Mouse (Mus musculus): ENCODE results near the gene Wdr63. TPM values are rescaled to one million over a fixed set of nuclear protein-coding genes. Genes with fewer than 3 reads are reported as not detected.

Wdr63 gene
- polyA plus RNA-seq, 1 experiment from 2014 or later = 0.20 TPM

DNA sequence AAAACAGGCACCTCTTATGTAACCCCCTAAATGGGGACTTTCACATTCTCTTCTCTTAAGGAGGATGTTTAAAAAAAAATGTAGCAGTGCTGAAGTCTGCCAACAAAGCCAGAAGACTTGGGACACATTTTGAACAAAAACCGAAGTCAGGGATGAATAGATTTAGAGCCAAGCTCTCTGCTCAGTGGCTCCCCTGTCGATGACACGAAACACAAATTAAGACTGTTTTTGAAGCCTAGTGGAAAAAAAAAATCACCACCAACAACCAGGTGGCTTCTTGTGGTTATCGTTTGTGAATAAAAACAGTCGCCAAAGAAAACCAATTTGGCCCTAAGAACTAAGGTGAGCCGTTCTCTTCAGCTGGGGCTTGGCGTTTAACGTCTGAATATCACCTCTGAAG, 44.4 kb upstream of the Wdr63 start:
- ATAC-seq (no peak), DNase-seq (no peak)
- Histone ChIP-seq H3K27ac (ENCODE audit: low read depth) (no peak overlapping the region), H3K9me3 (ENCODE audit: low read length) (no peaks in the 10 kb centered on the region), H3K4me3 (ENCODE audit: low read depth, low read length) (no peak overlapping the region), H3K27me3 (ENCODE audit: insufficient read depth, low read length) (no peaks in the 10 kb centered on the region), H3K9ac (replicated peaks) (no peak overlapping the region), H3K36me3 (replicated peaks; ENCODE audit: insufficient read depth, low read length) (no peaks in the 10 kb centered on the region), H3K4me2 (ENCODE audit: low read depth, low read length) (no peak overlapping the region), H3K4me1 (ENCODE audit: insufficient read depth) (peaks cover 16% of the 10 kb centered on the region)
- WGBS (ENCODE audit: insufficient replicate concordance) = 71% methylated on average over 8 of the region's 8 CpGs
- TF ChIP-seq CTCF (IDR thresholded peaks at IDR 0.05; ENCODE audit: low read depth) (peak; percentile 20; the same call in 1 of the 2 replicates), EP300 (IDR thresholded peaks at IDR 0.05; ENCODE audit: low read depth) (no peak)

DNA sequence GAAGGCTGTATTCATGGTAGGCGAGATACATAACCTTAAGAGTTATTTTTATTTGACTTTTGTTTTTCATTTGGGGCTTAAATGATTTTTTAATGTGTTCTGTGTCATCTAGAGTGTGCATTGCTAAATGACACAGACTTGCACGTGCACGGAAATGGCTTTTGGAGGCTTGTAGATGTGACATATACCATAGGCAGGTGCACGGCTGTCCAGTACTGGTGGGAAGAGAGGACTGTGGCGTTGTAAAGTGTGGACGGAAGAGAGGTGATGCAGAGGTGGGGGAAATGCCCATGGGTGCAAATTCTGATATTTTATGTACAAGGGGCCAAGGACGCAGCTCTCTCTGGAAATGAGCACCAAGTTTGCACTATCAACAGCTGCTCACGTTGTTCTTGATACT, 43.8 kb upstream of the Wdr63 start:
- ATAC-seq = no peak

DNA sequence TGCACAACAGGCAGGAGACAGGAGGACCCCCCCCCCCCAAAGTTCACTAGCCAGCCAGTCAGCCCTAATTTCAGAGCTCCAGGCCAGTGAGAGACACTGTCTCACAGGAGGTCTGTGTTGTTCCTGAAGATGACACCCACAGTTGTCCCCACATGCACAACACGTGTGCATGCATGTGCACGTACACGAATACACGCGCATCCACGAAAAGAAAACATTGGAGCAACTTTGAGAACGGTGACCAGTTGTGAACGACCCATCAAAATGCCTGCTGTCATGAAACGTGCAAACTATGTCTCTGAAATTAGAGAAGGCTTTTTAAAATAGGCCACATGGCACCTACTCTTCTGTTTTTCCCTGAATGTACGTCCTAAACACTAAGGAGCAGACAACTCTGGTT, 43.4 kb upstream of the Wdr63 start:
- H3K4me2 ChIP-seq (ENCODE audit: low read depth, low read length) = no peak overlapping the region
- no peaks in the 10 kb centered on the region for H3K9me3 ChIP-seq (ENCODE audit: low read length)
- ATAC-seq = no peak
- no peak for DNase-seq
- H3K4me1 ChIP-seq (ENCODE audit: insufficient read depth) = peaks cover 10% of the 10 kb centered on the region
- no peaks in the 10 kb centered on the region for H3K36me3 ChIP-seq (replicated peaks; ENCODE audit: insufficient read depth, low read length)
- H3K27me3 ChIP-seq (ENCODE audit: insufficient read depth, low read length) = no peaks in the 10 kb centered on the region
- H3K4me3 ChIP-seq (ENCODE audit: low read depth, low read length) = no peak overlapping the region
- TF ChIP-seq EP300 (IDR thresholded peaks at IDR 0.05; ENCODE audit: low read depth) (no peak), CTCF (IDR thresholded peaks at IDR 0.05; ENCODE audit: low read depth) (no peak)
- WGBS (ENCODE audit: insufficient replicate concordance) = 82% methylated on average over 10 of the region's 10 CpGs
- H3K9ac ChIP-seq (replicated peaks) = no peak overlapping the region
- no peak overlapping the region for H3K27ac ChIP-seq (ENCODE audit: low read depth)

More for the DNA sequence above, 43.8 kb upstream of the Wdr63 start:
- TF ChIP-seq EP300 (IDR thresholded peaks at IDR 0.05; ENCODE audit: low read depth) (no peak), CTCF (IDR thresholded peaks at IDR 0.05; ENCODE audit: low read depth) (no peak)
- DNase-seq = no peak
- Histone ChIP-seq H3K9me3 (ENCODE audit: low read length) (no peaks in the 10 kb centered on the region), H3K27me3 (ENCODE audit: insufficient read depth, low read length) (no peaks in the 10 kb centered on the region), H3K4me3 (ENCODE audit: low read depth, low read length) (no peak overlapping the region), H3K9ac (replicated peaks) (no peak overlapping the region), H3K36me3 (replicated peaks; ENCODE audit: insufficient read depth, low read length) (no peaks in the 10 kb centered on the region), H3K4me1 (ENCODE audit: insufficient read depth) (peaks cover 11% of the 10 kb centered on the region), H3K27ac (ENCODE audit: low read depth) (no peak overlapping the region), H3K4me2 (ENCODE audit: low read depth, low read length) (no peak overlapping the region)
- WGBS (ENCODE audit: insufficient replicate concordance) = 74% methylated on average over 8 of the region's 8 CpGs

GRCm38 (mm10) chr3:146150560-146150959, 42.6 kb upstream of the Wdr63 start:
- no peaks in the 10 kb centered on the region for H3K27me3 ChIP-seq (ENCODE audit: insufficient read depth, low read length)
- H3K9ac ChIP-seq (replicated peaks) = peak overlapping the region; percentile 60
- H3K4me2 ChIP-seq (ENCODE audit: low read depth, low read length) = peak overlapping the region; percentile 90
- H3K36me3 ChIP-seq (replicated peaks; ENCODE audit: insufficient read depth, low read length) = no peaks in the 10 kb centered on the region
- DNase-seq (peak; percentile 23), ATAC-seq (0 out of 2 replicates have a peak, but pooled peaks have one; percentile 20)
- no peak overlapping the region for H3K27ac ChIP-seq (ENCODE audit: low read depth)
- WGBS (ENCODE audit: insufficient replicate concordance) = 8% methylated on average over 11 of the region's 11 CpGs
- no peaks in the 10 kb centered on the region for H3K9me3 ChIP-seq (ENCODE audit: low read length)
- TF ChIP-seq CTCF (IDR thresholded peaks at IDR 0.05; ENCODE audit: low read depth) (no peak), EP300 (IDR thresholded peaks at IDR 0.05; ENCODE audit: low read depth) (no peak)
- H3K4me3 ChIP-seq (ENCODE audit: low read depth, low read length) = peak overlapping the region; percentile 50
- peaks cover 6% of the 10 kb centered on the region for H3K4me1 ChIP-seq (ENCODE audit: insufficient read depth)

DNA sequence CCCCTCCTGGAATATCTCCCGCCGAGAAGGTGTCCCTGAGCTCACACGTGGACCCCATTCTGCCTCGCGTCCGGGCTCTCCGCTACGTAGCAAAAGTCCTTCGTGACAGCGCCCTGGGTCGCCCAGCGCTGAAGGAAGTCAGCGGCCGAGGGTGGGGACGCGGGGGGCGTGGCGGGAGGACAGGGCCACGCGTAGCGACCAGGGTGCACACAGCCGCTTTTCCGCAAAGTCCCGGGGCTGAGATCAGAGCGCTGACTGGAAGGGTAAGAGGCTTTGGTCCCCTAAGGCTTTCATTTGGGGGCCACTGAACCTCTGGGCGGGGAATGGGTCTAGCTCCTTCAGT, 42.1 kb upstream of the Wdr63 start:
- Histone ChIP-seq H3K4me2 (ENCODE audit: low read depth, low read length) (peak overlapping the region; percentile 90), H3K36me3 (replicated peaks; ENCODE audit: insufficient read depth, low read length) (no peaks in the 10 kb centered on the region), H3K9ac (replicated peaks) (peak overlapping the region; percentile 60), H3K27me3 (ENCODE audit: insufficient read depth, low read length) (no peaks in the 10 kb centered on the region), H3K9me3 (ENCODE audit: low read length) (no peaks in the 10 kb centered on the region), H3K4me1 (ENCODE audit: insufficient read depth) (peaks cover 6% of the 10 kb centered on the region), H3K27ac (ENCODE audit: low read depth) (peak overlapping the region; percentile 40; the same call in 1 of the 2 replicates), H3K4me3 (ENCODE audit: low read depth, low read length) (peak overlapping the region; percentile 50)
- DNase-seq (peak; percentile 71), ATAC-seq (peak; percentile 72)
- no peak for TF ChIP-seq CTCF (IDR thresholded peaks at IDR 0.05; ENCODE audit: low read depth)
- no peak for TF ChIP-seq EP300 (IDR thresholded peaks at IDR 0.05; ENCODE audit: low read depth)
- WGBS (ENCODE audit: insufficient replicate concordance) = under 1% methylated on average over 26 of the region's 26 CpGs

- WGBS (ENCODE audit: insufficient replicate concordance) = 11% methylated on average over 24 of the region's 34 CpGs
- TF ChIP-seq CTCF (IDR thresholded peaks at IDR 0.05; ENCODE audit: low read depth) (no peak), EP300 (IDR thresholded peaks at IDR 0.05; ENCODE audit: low read depth) (no peak)
- H3K9ac ChIP-seq (replicated peaks) = peak within 1 kb of the TSS; percentile 60
- DNase-seq (peak; percentile 38), ATAC-seq (peak; percentile 53)
- peak within 1 kb of the TSS; percentile 50 for H3K4me3 ChIP-seq (ENCODE audit: low read depth, low read length)
- H3K4me2 ChIP-seq (ENCODE audit: low read depth, low read length) = peak within 1 kb of the TSS; percentile 90
- H3K36me3 ChIP-seq (replicated peaks; ENCODE audit: insufficient read depth, low read length) = no peaks in the 10 kb centered on the region
- peaks cover 6% of the 10 kb centered on the region for H3K4me1 ChIP-seq (ENCODE audit: insufficient read depth)
- H3K9me3 ChIP-seq (ENCODE audit: low read length) = no peaks in the 10 kb centered on the region
- no peaks in the 10 kb centered on the region for H3K27me3 ChIP-seq (ENCODE audit: insufficient read depth, low read length)
- H3K27ac ChIP-seq (ENCODE audit: low read depth) = peak within 1 kb of the TSS; percentile 40; the same call in 1 of the 2 replicates
Measured at GRCm38 (mm10) chr3:146149156-146150057, 41.5 kb upstream of the Wdr63 start, which contains the start of gene Mcoln2. TSS of gene Mcoln2 (plus strand) at chr3:146149833.
